ENCODE assay signal across 9 mouse cellular contexts in the genomic region with DNA sequence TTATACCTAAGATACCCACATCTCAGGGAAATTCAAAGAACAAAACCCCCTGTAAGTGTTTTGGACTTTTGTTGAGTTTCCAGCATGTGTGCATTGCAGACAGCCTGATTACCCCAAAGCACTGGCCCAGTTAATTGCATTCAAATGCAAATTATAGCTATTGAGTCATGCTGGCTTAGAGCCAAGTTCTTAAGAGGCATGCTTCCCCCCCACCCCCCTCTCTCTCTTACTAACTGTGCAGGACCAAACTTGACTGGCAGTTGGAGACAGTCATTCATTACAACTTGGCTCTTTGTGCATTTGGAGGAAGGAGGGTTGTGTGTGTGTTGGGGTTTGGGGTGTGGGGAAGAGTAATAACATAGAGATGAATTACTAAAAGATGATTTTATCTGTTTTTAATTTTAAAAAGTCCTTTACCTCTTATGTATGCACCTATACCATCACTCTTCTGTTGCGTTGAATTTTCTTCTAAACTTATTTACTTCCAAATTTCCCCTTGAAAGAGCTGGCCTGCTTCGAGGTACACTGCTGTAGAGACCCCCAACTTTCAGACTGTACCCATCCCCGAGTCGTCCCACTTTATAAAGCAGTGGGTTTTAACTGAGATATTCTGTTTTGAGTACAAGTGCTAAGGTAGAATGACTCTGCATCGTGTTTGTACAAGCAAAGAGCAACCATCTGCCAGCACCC. TPM values are rescaled to one million over a fixed set of nuclear protein-coding genes. Genes with fewer than 3 reads are reported as not detected.
DNase-seq lines count a peak whose midpoint lies in the region; ATAC-seq lines count a peak whose summit lies in the region.
"Had no signal": no experiment of that assay in that cellular context is flagged by ENCODE, and none has a peak within 500 bp of the region (broad histone marks: within the 10 kb centered on the region; RNA-seq: fewer than 3 reads in every experiment).

No protein-coding gene starts in this region.

- H3K9ac ChIP-seq in kidney, embryonic 16.5 days (replicated peaks; ENCODE audit: low read length), result no peak overlapping the region
- no peak overlapping the region for H3K9ac ChIP-seq in hindbrain, embryonic 16.5 days (ENCODE audit: low read depth, low read length)
- no peak overlapping the region for H3K9ac ChIP-seq in neural tube, embryonic 14.5 days (replicated peaks; ENCODE audit: low read depth, low read length)

- no peak overlapping the region for H3K27ac ChIP-seq in kidney, embryonic 16.5 days (ENCODE audit: low read length)
- peak overlapping the region; percentile 59 for H3K27ac ChIP-seq in embryonic facial prominence, embryonic 10.5 days (replicated peaks)
- H3K27ac ChIP-seq in hindbrain, embryonic 16.5 days (ENCODE audit: low read depth, low read length), result no peak overlapping the region
- H3K27ac ChIP-seq in neural tube, embryonic 14.5 days (ENCODE audit: low read depth, low read length), result no peak overlapping the region

- no peak overlapping the region for H3K4me2 ChIP-seq in kidney, embryonic 16.5 days (replicated peaks; ENCODE audit: low read depth, low read length)
- no peak overlapping the region for H3K4me2 ChIP-seq in hindbrain, embryonic 16.5 days (ENCODE audit: low read length)
- no peak overlapping the region for H3K4me2 ChIP-seq in neural tube, embryonic 14.5 days (ENCODE audit: low read depth, low read length)

- H3K27me3 ChIP-seq in kidney, embryonic 16.5 days (ENCODE audit: insufficient read depth, low read length), result no peaks in the 10 kb centered on the region
- H3K27me3 ChIP-seq in embryonic facial prominence, embryonic 10.5 days (replicated peaks; ENCODE audit: low read depth, poor library complexity, severe bottlenecking), result no peaks in the 10 kb centered on the region
- no peaks in the 10 kb centered on the region for H3K27me3 ChIP-seq in hindbrain, embryonic 16.5 days (replicated peaks; ENCODE audit: control insufficient read depth, insufficient read depth, low read length)
- H3K27me3 ChIP-seq in neural tube, embryonic 14.5 days (ENCODE audit: control insufficient read depth, insufficient read depth, low read length), result no peaks in the 10 kb centered on the region
- H3K27me3 ChIP-seq: CH12.LX had no signal

- H3K4me1 ChIP-seq in kidney, embryonic 16.5 days (ENCODE audit: insufficient read depth, low read length), result no peaks in the 10 kb centered on the region
- H3K4me1 ChIP-seq in embryonic facial prominence, embryonic 10.5 days, result peaks cover 32% of the 10 kb centered on the region
- H3K4me1 ChIP-seq in hindbrain, embryonic 16.5 days (ENCODE audit: control insufficient read depth, insufficient read depth, low read depth, low read length), result peaks cover 3% of the 10 kb centered on the region; the same call in 1 of the 2 replicates
- H3K4me1 ChIP-seq in neural tube, embryonic 14.5 days (ENCODE audit: control insufficient read depth, insufficient read depth, low read length), result no peaks in the 10 kb centered on the region

- peaks cover 4% of the 10 kb centered on the region; the same call in 1 of the 2 replicates for H3K9me3 ChIP-seq in kidney, embryonic 16.5 days (ENCODE audit: low read length)
- H3K9me3 ChIP-seq in embryonic facial prominence, embryonic 10.5 days, result 0 out of 2 replicates have a peak, but pooled peaks cover 4% of the 10 kb centered on the region
- H3K9me3 ChIP-seq in hindbrain, embryonic 16.5 days (ENCODE audit: control insufficient read depth, low read length), result peaks cover 4% of the 10 kb centered on the region; the same call in 1 of the 2 replicates
- no peaks in the 10 kb centered on the region for H3K9me3 ChIP-seq in neural tube, embryonic 14.5 days (ENCODE audit: control insufficient read depth, low read length)

- WGBS in kidney, embryonic 16.5 days, result 61% methylated on average over 5 of the region's 5 CpGs
- WGBS in embryonic facial prominence, embryonic 10.5 days, result 50% methylated on average over 5 of the region's 5 CpGs
- 27% methylated on average over 5 of the region's 5 CpGs for WGBS in hindbrain, embryonic 16.5 days
- WGBS in neural tube, embryonic 14.5 days, result 40% methylated on average over 5 of the region's 5 CpGs

- H3K4me3 ChIP-seq in kidney, embryonic 16.5 days (ENCODE audit: low read length), result no peak overlapping the region
- no peak overlapping the region for H3K4me3 ChIP-seq in embryonic facial prominence, embryonic 10.5 days
- no peak overlapping the region for H3K4me3 ChIP-seq in hindbrain, embryonic 16.5 days (ENCODE audit: low read length)
- H3K4me3 ChIP-seq in neural tube, embryonic 14.5 days (ENCODE audit: low read depth, low read length), result no peak overlapping the region

- DNase-seq in kidney, adult 11 months, result no peak
- peak; percentile 42 for DNase-seq in embryonic facial prominence, embryonic 10.5 days (ENCODE audit: low spot score)
- DNase-seq in right cerebral cortex, postnatal 36 days (ENCODE audit: low spot score in 2 of 2), result no peak
- DNase-seq in cerebellum, adult 11 months, result no peak
- DNase-seq in right cerebral cortex, adult 18-20 months, result no peak

- peak; percentile 54; the same call in 1 of the 2 replicates for ATAC-seq in kidney, embryonic 16.5 days (ENCODE audit: low FRiP score, low TSS enrichment)
- peak; percentile 92 for ATAC-seq in hindbrain, embryonic 16.5 days
- peak; percentile 86 for ATAC-seq in neural tube, embryonic 14.5 days (ENCODE audit: low read depth)

- no peaks in the 10 kb centered on the region for H3K36me3 ChIP-seq in kidney, embryonic 16.5 days (ENCODE audit: insufficient read depth, low read length)
- H3K36me3 ChIP-seq in embryonic facial prominence, embryonic 10.5 days (replicated peaks), result no peaks in the 10 kb centered on the region
- no peaks in the 10 kb centered on the region for H3K36me3 ChIP-seq in hindbrain, embryonic 16.5 days (ENCODE audit: control insufficient read depth, insufficient read depth, low read length)
- H3K36me3 ChIP-seq in neural tube, embryonic 14.5 days (ENCODE audit: control insufficient read depth, insufficient read depth, low read length), result no peaks in the 10 kb centered on the region

RNA-seq across cellular contexts. Expression of gene Kif21a, which starts 6.6 kb away (rescaled TPM):
- 9.8 and 11.1 TPM in 2 replicates for polyA plus RNA-seq in kidney, embryonic 16.5 days (2015; fragmentation: Nextera tagmentation; extraction: Ambion mirVana)
- 9.2 and 11.5 TPM in 2 replicates for polyA plus RNA-seq in embryonic facial prominence, embryonic 10.5 days (2016; fragmentation: Nextera tagmentation; extraction: Ambion mirVana)
- polyA plus RNA-seq in hindbrain, embryonic 16.5 days (2015; fragmentation: Nextera tagmentation; extraction: Ambion mirVana), result 37.9 and 40.4 TPM in 2 replicates
- 55.7 and 59.3 TPM in 2 replicates for polyA plus RNA-seq in neural tube, embryonic 14.5 days (2014; fragmentation: Nextera tagmentation; extraction: Ambion mirVana)
